Mouse (Mus musculus) bone marrow, adult 2 months (tissue): ENCODE data around the gene Ufc1.
"Not testable (repeated sequence)": the region's sequence is repeated elsewhere in the genome, so short reads cannot be mapped to it uniquely, and the experiment has no call there.

Source experiments
- CTCF ChIP-seq: fragments of 200-500 bp; IDR thresholded peaks from 2 replicates; pipeline ENCODE4 v1.5.1; 2011; ENCODE audit warnings: low read length, control low read depth; ENCODE audit not compliant: control insufficient read depth, insufficient read depth
- POLR2A ChIP-seq: fragments of 200-500 bp; IDR thresholded peaks from 2 replicates; pipeline ENCODE4 v1.6.1; 2011; ENCODE audit warnings: low read depth, mild to moderate bottlenecking, control low read depth, low read length, borderline replicate concordance; ENCODE audit not compliant: control insufficient read depth

DNA sequence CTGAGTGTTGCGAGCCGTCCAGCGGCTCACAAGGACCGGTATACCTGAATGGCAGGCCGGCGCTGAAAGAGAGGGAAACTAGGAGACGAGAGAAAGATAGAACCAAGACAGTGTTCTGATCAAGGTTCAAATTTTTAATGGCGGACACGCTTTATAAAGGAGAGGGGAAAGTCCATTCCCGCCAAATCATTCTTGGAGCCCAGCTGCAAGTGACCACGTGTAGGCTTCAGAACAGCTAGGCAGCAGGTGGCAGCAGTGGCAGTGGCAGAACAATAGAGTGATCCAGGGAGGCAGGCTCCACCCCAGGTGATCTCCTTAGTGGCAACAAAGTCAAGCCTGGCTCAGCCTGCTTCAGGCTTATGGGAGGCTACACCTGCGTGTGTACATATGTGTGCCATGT, 52.9 kb downstream of the Ufc1 start:
- TF ChIP-seq CTCF, POLR2A: not testable (repeated sequence)
